Mouse (Mus musculus): ENCODE measurements around the gene Gm28870. TPM values are rescaled to one million over a fixed set of nuclear protein-coding genes. Genes with fewer than 3 reads are reported as not detected.
"Not testable (repeated sequence)": the region's sequence is repeated elsewhere in the genome, so short reads cannot be mapped to it uniquely, and the experiment has no call there.

Gene Gm28870
- polyA plus RNA-seq (2012; rRNA removed) = not detected in 2 replicates

DNA sequence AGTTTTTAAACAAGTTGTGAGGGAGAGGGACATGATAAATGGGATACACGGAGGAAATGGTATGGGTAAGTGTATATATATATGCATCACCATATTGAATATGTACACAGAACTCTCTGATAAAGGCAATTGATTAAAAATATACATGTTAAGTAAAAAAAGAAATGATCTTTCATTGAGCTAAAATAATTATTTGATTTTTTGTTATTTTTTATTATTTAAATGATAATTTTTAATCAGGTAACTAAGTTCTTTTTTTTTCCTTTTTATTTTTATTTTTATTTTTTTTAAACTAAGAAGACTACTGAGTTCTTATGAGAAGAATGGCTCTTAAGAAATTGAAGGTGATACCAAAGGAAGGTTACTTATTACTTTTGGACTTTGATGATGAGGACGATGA is at the start of gene Gm28870:
Gene Gm28870, plus strand, starts transcription at position 301 of the 400 bp plus-strand sequence.
- not testable (repeated sequence) for H3K27me3 ChIP-seq (ENCODE audit: control insufficient read depth, insufficient read depth, low read length); H3K27ac ChIP-seq (ENCODE audit: control insufficient read depth, insufficient read depth, low read length); H3K36me3 ChIP-seq (ENCODE audit: control insufficient read depth, insufficient read depth, low read length); DNase-seq; H3K4me1 ChIP-seq (replicated peaks; ENCODE audit: control insufficient read depth, insufficient read depth, low read length); H3K4me3 ChIP-seq (ENCODE audit: control insufficient read depth, insufficient read depth, low read length)
- WGBS = no CpG with 5 or more reads among the region's 2 CpGs

Data from thymus, adult 2 months (tissue).